Mouse (Mus musculus) naive thymus-derived CD4-positive, alpha-beta T cell, adult 5 months (primary cell): ENCODE results near the gene Atp6v0a2. TPM values are rescaled to one million over a fixed set of nuclear protein-coding genes. Genes with fewer than 3 reads are reported as not detected.

ENCODE experiments used
- polyA plus RNA-seq: library from polyadenylated mRNA; unstranded; fragments of 100-300 nt; shearing (Covaris generic); gene quantifications from one replicate; pipeline ENCODE4 v1.2.1, GENCODE M21; 2017

Gene Atp6v0a2
- polyA plus RNA-seq = 101 TPM

DNA sequence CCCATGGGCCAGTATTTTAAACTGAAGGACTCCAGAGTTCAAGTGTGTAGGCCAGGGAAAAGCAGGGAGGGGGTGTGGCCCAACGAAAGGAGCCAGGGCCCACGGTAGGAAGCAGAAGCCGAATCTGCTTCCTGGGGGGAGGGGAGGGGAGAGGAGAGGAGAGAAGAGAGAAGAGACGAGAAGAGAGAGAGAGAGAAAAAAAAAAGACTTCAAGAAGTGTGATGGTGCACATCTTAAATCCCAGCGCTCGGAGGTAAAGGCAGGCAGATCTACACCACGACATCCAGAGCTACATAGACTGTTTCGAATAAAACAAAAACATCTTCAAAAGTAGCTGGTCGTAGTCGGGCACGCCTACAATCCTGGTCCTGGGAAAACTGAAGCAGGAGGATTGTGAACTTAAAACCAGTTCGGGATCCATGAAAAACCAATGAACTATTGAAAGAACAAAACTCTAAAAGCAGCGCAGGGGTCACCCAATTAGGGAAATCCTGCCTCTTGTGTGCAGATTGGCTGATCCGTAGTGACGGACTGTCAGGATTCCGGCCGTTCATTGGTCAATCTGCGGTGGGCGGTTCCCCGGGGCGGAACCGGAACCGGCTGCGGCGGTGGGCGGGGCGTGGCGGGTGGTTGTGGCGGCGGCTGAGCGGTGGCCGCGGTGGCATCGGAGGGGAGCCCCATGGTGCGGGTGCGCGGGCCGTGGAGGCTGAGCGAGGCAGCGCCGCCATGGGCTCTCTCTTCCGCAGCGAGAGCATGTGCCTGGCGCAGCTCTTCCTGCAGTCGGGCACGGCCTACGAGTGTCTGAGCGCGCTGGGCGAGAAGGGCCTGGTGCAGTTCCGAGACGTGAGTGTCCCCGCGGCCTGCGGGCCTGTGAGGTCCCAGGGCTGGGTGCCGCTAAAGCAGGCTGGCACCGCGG is at the start of gene Atp6v0a2:
Gene Atp6v0a2 (plus strand): TSS at position 129 of the 916 bp plus-strand sequence.

DNA sequence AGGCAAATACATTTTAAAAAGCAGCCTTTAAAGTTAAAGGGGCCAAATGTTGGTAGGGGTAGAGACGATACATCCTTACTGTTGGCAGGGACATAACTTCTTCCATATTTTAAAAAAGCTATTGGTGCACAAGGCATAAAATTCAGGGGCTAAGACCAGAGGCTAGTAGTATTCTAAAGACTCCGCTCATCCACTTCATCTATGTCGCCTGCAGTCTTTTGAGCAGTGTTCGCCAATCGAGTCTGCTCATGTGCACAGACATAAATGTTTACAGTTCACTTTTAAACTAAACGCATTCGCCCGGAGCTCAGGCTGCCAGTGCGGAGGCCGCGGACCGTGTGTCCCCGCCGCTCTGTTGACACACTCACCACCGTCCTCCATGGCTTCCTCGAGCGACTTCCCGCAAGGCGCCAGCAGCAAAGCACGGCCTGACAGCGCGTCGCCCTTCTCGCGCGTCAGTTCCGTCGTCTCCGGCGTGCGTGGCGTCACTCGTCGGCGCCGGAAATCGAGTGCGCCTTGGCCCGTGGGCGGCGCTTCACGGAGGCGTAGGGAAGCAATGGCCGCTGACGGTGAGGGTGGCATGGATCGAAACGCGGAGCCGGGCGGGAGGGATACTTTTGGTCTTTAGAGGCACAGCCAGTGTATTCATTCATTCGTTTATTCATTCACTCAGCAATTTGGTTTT is 49.6 kb upstream of the Atp6v0a2 start, which contains the start of the genes Eif2b1 and Gtf2h3:
Gene Eif2b1 (minus strand): TSS at position 499 of the 685 bp plus-strand sequence.
Gene Gtf2h3 (plus strand): TSS at position 508 of the 685 bp plus-strand sequence.

DNA sequence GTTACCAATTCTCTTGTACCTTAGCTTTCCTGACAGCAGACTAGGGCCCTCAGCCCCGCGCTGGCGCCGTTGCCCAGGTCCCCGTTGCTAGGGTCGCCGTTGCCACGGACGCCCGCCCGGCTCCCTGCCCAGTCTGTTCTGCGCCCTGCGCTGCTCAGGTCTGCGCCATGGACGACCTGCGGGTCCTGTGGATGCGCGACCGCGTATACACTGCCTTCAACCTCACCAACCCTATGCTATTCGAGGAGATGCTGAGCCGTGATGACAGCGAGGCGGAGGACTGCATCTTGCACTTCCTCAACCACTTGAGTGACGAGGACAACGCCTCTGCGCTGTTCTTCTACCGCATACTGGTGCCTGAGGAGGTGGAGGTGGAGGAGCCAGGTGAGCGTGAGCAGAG is 96.6 kb downstream of the Atp6v0a2 start, which contains the start of gene Dnah10:
Gene Dnah10 (plus strand): TSS at position 89 of the 400 bp plus-strand sequence.

Other genes starting within 250 kb of the Atp6v0a2 start
- 126 TPM for gene Sbno1, start 202.6 kb upstream of the Atp6v0a2 start, polyA plus RNA-seq
- gene Kmt5a, start 188.6 kb upstream of the Atp6v0a2 start, polyA plus RNA-seq = 75.6 TPM
- gene Rilpl2, start 150.2 kb upstream of the Atp6v0a2 start, polyA plus RNA-seq = 21.3 TPM
- 8.3 TPM for gene Snrnp35, start 145.4 kb upstream of the Atp6v0a2 start, polyA plus RNA-seq
- 1.7 TPM for gene Rilpl1, start 97.2 kb upstream of the Atp6v0a2 start, polyA plus RNA-seq
- 561 TPM for gene Tmed2, start 87.9 kb upstream of the Atp6v0a2 start, polyA plus RNA-seq
- 16.9 TPM for gene Ddx55, start 75.7 kb upstream of the Atp6v0a2 start, polyA plus RNA-seq
- gene Eif2b1, start 49.4 kb upstream of the Atp6v0a2 start, polyA plus RNA-seq = 35.9 TPM
- 19.7 TPM for gene Gtf2h3, start 49.4 kb upstream of the Atp6v0a2 start, polyA plus RNA-seq
- not detected for gene Dnah10, start 96.5 kb downstream of the Atp6v0a2 start, polyA plus RNA-seq
- gene Ccdc92, start 233.8 kb downstream of the Atp6v0a2 start, polyA plus RNA-seq = 17.7 TPM
- 42.0 TPM for gene Zfp664, start 234.1 kb downstream of the Atp6v0a2 start, polyA plus RNA-seq